Mouse (Mus musculus) hindbrain, embryonic 12.5 days (tissue): ENCODE measurements at regions not wholly inside any gene's neighbourhood (a gene's known extent, or its start where the extent isn't known, plus 50 kb on each side); places are given as distances from the start of the nearest gene placed in this dataset.

Experiments
- ATAC-seq: fragments of 200-750 bp; cut with Nextera tagmentation; 2 replicates; pipeline ENCODE4 v1.8.0; 2017; ENCODE audit warnings: moderate TSS enrichment; ENCODE audit not compliant: low FRiP score
- H3K27ac ChIP-seq: fragments of 300-500 bp; sonication (generic); 2 replicates; pipeline ENCODE4 v1.5.1; 2016; ENCODE audit warnings: mild to moderate bottlenecking
- H3K27me3 ChIP-seq: fragments of 300-500 bp; sonication (generic); 2 replicates; pipeline ENCODE4 v1.6.1; 2016; ENCODE audit warnings: mild to moderate bottlenecking
- H3K36me3 ChIP-seq: fragments of 300-500 bp; sonication (generic); 2 replicates; pipeline ENCODE4 v1.6.1; 2016; ENCODE audit warnings: mild to moderate bottlenecking
- H3K4me1 ChIP-seq: fragments of 300-500 bp; sonication (generic); 2 replicates; pipeline ENCODE4 v1.6.1; 2016
- H3K4me2 ChIP-seq: fragments of 300-500 bp; sonication (generic); replicated peaks from 2 replicates; pipeline ENCODE4 v1.6.1; 2016; ENCODE audit warnings: mild to moderate bottlenecking
- H3K4me3 ChIP-seq: fragments of 300-500 bp; sonication (generic); 2 replicates; pipeline ENCODE4 v1.5.1; 2016; ENCODE audit warnings: mild to moderate bottlenecking
- H3K9ac ChIP-seq: fragments of 300-500 bp; sonication (generic); 2 replicates; pipeline ENCODE4 v1.6.1; 2016; ENCODE audit warnings: mild to moderate bottlenecking, moderate library complexity
- H3K9me3 ChIP-seq: fragments of 300-500 bp; sonication (generic); replicated peaks from 2 replicates; pipeline ENCODE4 v1.6.1; 2016; ENCODE audit warnings: mild to moderate bottlenecking
- WGBS: fragments of 180-500 bp; shearing (Covaris S2); methylation state at CpG from one replicate; pipeline ENCODE4 v1.1.7; 2016; 5-methylcytosine and 5-hydroxymethylcytosine counted together

- no peak for ATAC-seq
- 87% methylated on average over 7 of the region's 7 CpGs for WGBS
Observed at GRCm38 (mm10) chr5:75281510-75281909, 129.4 kb downstream of the Pdgfra start.

GRCm38 (mm10) chr5:75282617-75283016 is 130.5 kb downstream of the Pdgfra start:
- Histone ChIP-seq H3K9me3 (no peaks in the 10 kb centered on the region), H3K27me3 (no peaks in the 10 kb centered on the region), H3K4me3 (no peak overlapping the region), H3K4me1 (peaks cover 7% of the 10 kb centered on the region; the same call in 1 of the 2 replicates), H3K4me2 (no peak overlapping the region), H3K36me3 (no peaks in the 10 kb centered on the region), H3K27ac (no peak overlapping the region), H3K9ac (no peak overlapping the region)
- ATAC-seq: no peak
- WGBS: 70% methylated on average over 4 of the region's 4 CpGs

More at GRCm38 (mm10) chr5:75281510-75281909, 129.4 kb downstream of the Pdgfra start:
- no peak overlapping the region for H3K4me2 ChIP-seq
- H3K4me1 ChIP-seq: peaks cover 7% of the 10 kb centered on the region; the same call in 1 of the 2 replicates
- no peaks in the 10 kb centered on the region for H3K36me3 ChIP-seq
- H3K4me3 ChIP-seq: no peak overlapping the region
- no peaks in the 10 kb centered on the region for H3K27me3 ChIP-seq
- no peaks in the 10 kb centered on the region for H3K9me3 ChIP-seq
- H3K9ac ChIP-seq: no peak overlapping the region
- no peak overlapping the region for H3K27ac ChIP-seq

- WGBS: 81% methylated on average over 5 of the region's 5 CpGs
Observed at GRCm38 (mm10) chr5:75283841-75284240, 131.7 kb downstream of the Pdgfra start.

DNA sequence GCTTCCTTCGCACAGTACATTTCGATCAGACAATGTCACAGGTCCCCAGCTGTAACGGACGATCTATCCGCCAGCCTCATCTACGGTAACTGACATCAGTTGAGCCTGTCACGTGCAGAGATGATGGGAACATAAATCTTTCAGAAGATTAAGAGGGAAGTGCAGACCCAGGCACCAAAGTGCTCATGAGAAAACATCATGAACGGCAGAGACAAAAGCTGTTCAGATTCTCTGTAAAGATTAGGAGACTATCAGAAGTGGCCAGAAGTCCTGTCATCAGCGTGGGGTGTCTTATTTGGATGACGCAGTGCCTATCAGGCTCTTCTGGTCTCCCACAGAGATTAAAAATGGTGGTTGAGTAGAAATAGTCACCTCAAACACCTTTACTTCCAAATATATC is 133.9 kb downstream of the Pdgfra start:
- H3K4me3 ChIP-seq: no peak overlapping the region
- no peak overlapping the region for H3K4me2 ChIP-seq
- ATAC-seq: no peak
- H3K27ac ChIP-seq: no peak overlapping the region
- H3K4me1 ChIP-seq: peaks cover 7% of the 10 kb centered on the region; the same call in 1 of the 2 replicates
- WGBS: 75% methylated on average over 10 of the region's 10 CpGs
- no peak overlapping the region for H3K9ac ChIP-seq
- H3K36me3 ChIP-seq: no peaks in the 10 kb centered on the region
- H3K9me3 ChIP-seq: no peaks in the 10 kb centered on the region
- H3K27me3 ChIP-seq: no peaks in the 10 kb centered on the region

More at GRCm38 (mm10) chr5:75283841-75284240, 131.7 kb downstream of the Pdgfra start:
- Histone ChIP-seq H3K4me1 (peaks cover 7% of the 10 kb centered on the region; the same call in 1 of the 2 replicates), H3K27me3 (no peaks in the 10 kb centered on the region), H3K36me3 (no peaks in the 10 kb centered on the region), H3K4me3 (no peak overlapping the region), H3K4me2 (no peak overlapping the region), H3K9me3 (no peaks in the 10 kb centered on the region), H3K27ac (no peak overlapping the region), H3K9ac (no peak overlapping the region)
- no peak for ATAC-seq

GRCm38 (mm10) chr5:75295676-75296075 is 143.6 kb downstream of the Pdgfra start:
- WGBS: 65% methylated on average over 2 of the region's 2 CpGs
- Histone ChIP-seq H3K4me3 (no peak overlapping the region), H3K9me3 (no peaks in the 10 kb centered on the region), H3K36me3 (no peaks in the 10 kb centered on the region), H3K27me3 (no peaks in the 10 kb centered on the region), H3K4me1 (no peaks in the 10 kb centered on the region), H3K4me2 (no peak overlapping the region), H3K27ac (no peak overlapping the region), H3K9ac (no peak overlapping the region)
- no peak for ATAC-seq

GRCm38 (mm10) chr5:75312897-75313296 is 160.8 kb downstream of the Pdgfra start:
- Histone ChIP-seq H3K4me3 (no peak overlapping the region), H3K9me3 (no peaks in the 10 kb centered on the region), H3K4me1 (no peaks in the 10 kb centered on the region), H3K36me3 (no peaks in the 10 kb centered on the region), H3K9ac (no peak overlapping the region), H3K27me3 (no peaks in the 10 kb centered on the region), H3K4me2 (no peak overlapping the region), H3K27ac (no peak overlapping the region)
- 86% methylated on average over 1 of the region's 1 CpGs for WGBS
- ATAC-seq: no peak

GRCm38 (mm10) chr5:75315956-75316355 is 163.9 kb downstream of the Pdgfra start:
- WGBS: 95% methylated on average over 1 of the region's 1 CpGs
- ATAC-seq: no peak

GRCm38 (mm10) chr5:75320536-75320935 is 168.4 kb downstream of the Pdgfra start:
- 86% methylated on average over 2 of the region's 2 CpGs for WGBS
- H3K27ac ChIP-seq: no peak overlapping the region
- ATAC-seq: no peak
- H3K9me3 ChIP-seq: no peaks in the 10 kb centered on the region
- no peak overlapping the region for H3K9ac ChIP-seq
- H3K36me3 ChIP-seq: no peaks in the 10 kb centered on the region
- H3K27me3 ChIP-seq: no peaks in the 10 kb centered on the region
- H3K4me3 ChIP-seq: no peak overlapping the region
- no peak overlapping the region for H3K4me2 ChIP-seq
- no peaks in the 10 kb centered on the region for H3K4me1 ChIP-seq

More at GRCm38 (mm10) chr5:75315956-75316355, 163.9 kb downstream of the Pdgfra start:
- Histone ChIP-seq H3K4me2 (no peak overlapping the region), H3K9ac (no peak overlapping the region), H3K27ac (no peak overlapping the region), H3K36me3 (no peaks in the 10 kb centered on the region), H3K9me3 (no peaks in the 10 kb centered on the region), H3K4me3 (no peak overlapping the region), H3K27me3 (no peaks in the 10 kb centered on the region), H3K4me1 (no peaks in the 10 kb centered on the region)

GRCm38 (mm10) chr5:75334050-75334449 is 182.0 kb downstream of the Pdgfra start:
- Histone ChIP-seq H3K4me3 (no peak overlapping the region), H3K36me3 (no peaks in the 10 kb centered on the region), H3K27me3 (no peaks in the 10 kb centered on the region), H3K4me2 (no peak overlapping the region), H3K9ac (no peak overlapping the region), H3K9me3 (no peaks in the 10 kb centered on the region), H3K4me1 (0 out of 2 replicates have a peak, but pooled peaks cover 3% of the 10 kb centered on the region), H3K27ac (no peak overlapping the region)
- ATAC-seq: no peak
- 92% methylated on average over 3 of the region's 3 CpGs for WGBS

DNA sequence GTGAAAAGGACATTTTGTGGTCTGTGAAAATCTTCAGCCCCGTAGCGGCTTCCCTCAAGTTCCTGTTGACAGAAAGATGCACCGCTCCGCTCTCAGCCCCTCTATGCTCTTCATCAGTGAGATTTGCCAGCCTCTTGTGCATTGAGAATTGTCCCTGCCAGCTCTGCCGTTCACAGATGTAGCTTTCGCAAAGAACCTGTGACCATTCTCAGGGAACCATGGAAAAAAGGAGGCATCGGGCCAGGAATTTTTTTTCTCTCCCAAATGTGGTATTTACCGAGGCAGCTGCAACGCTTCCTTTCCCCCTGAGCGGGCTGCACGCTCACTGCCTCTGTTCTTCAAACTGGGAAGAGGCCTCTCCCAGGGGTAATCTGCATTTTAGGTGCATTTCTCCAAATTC is 184.4 kb downstream of the Pdgfra start:
- H3K27me3 ChIP-seq: no peaks in the 10 kb centered on the region
- no peak overlapping the region for H3K27ac ChIP-seq
- H3K36me3 ChIP-seq: no peaks in the 10 kb centered on the region
- ATAC-seq: no peak
- H3K4me2 ChIP-seq: no peak overlapping the region
- no peaks in the 10 kb centered on the region for H3K9me3 ChIP-seq
- WGBS: 69% methylated on average over 11 of the region's 11 CpGs
- no peak overlapping the region for H3K4me3 ChIP-seq
- 0 out of 2 replicates have a peak, but pooled peaks cover 3% of the 10 kb centered on the region for H3K4me1 ChIP-seq
- no peak overlapping the region for H3K9ac ChIP-seq

DNA sequence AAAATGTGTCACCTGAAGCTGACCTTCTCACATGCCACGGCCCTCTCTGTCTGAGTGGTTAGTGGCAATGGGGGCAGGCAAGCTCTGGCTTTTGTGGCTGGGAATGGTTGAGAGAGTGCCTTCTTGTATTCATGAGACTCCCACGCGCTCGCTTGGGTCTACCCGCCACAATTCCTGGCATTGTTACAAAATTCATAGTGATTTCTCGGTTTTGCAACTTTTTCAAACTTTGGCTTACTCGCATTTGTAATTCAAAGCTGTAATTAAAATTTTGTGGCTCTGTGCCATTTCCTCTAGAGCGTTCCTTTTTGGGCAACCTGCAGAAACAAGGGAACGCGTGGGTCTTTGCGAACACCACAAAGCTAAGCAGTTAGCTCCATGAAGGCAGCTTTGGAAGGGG is 186.3 kb downstream of the Pdgfra start:
- Histone ChIP-seq H3K9me3 (no peaks in the 10 kb centered on the region), H3K27ac (no peak overlapping the region), H3K27me3 (no peaks in the 10 kb centered on the region), H3K9ac (no peak overlapping the region), H3K4me2 (no peak overlapping the region), H3K4me3 (no peak overlapping the region), H3K4me1 (0 out of 2 replicates have a peak, but pooled peaks cover 3% of the 10 kb centered on the region), H3K36me3 (no peaks in the 10 kb centered on the region)
- 84% methylated on average over 11 of the region's 11 CpGs for WGBS
- no peak for ATAC-seq

DNA sequence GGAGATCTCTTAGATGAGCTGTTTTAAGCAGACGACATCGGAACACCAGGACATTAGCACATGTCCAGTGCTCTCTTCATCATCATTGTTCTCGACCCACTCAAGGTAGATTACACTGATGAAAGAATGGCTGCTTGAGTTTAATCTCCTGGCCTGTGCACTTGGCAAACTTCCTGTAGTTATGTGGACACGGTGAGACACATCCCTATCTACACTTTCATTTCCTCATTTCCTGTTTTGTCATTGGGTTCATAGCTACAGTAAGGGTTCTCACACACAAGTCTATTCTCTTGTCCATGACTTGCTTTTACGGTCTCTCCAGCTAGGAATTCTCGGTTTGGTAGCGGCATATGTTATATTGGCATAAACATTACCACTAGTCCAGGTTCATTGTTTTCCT is 190.5 kb downstream of the Pdgfra start:
- no peak for ATAC-seq
- H3K4me1 ChIP-seq: no peaks in the 10 kb centered on the region
- 92% methylated on average over 7 of the region's 7 CpGs for WGBS
- no peak overlapping the region for H3K9ac ChIP-seq
- H3K27me3 ChIP-seq: no peaks in the 10 kb centered on the region
- H3K27ac ChIP-seq: no peak overlapping the region
- H3K4me2 ChIP-seq: no peak overlapping the region
- no peaks in the 10 kb centered on the region for H3K9me3 ChIP-seq
- no peaks in the 10 kb centered on the region for H3K36me3 ChIP-seq
- H3K4me3 ChIP-seq: no peak overlapping the region
